Mouse (Mus musculus): ENCODE results near the gene Rnf4. TPM values are rescaled to one million over a fixed set of nuclear protein-coding genes. Genes with fewer than 3 reads are reported as not detected.

The Rnf4 gene
- total RNA-seq, 2 experiments from 2014 or later: 82.3 to 86.0 TPM

GRCm38 (mm10) chr5:34330136-34330535 lies 6.0 kb upstream of the Rnf4 start:
- intact Hi-C loops (cut with DNase I): no loop called here
- no peak for DNase-seq (ENCODE audit: low spot score in 2 of 2)

- intact Hi-C loops (cut with DNase I): no loop called here
- DNase-seq (ENCODE audit: low spot score in 2 of 2): no peak
Measured at GRCm38 (mm10) chr5:34334081-34334480, 2.0 kb upstream of the Rnf4 start.

- intact Hi-C loops (cut with DNase I): loop anchor here (5.0 kb wide), 2 partner anchors 63 to 128 kb away; no protein-coding TSS in a partner anchor
- DNase-seq (ENCODE audit: low spot score in 2 of 2): peak in 1 of 2 experiments; percentile 13
Measured at GRCm38 (mm10) chr5:34335539-34336096, 471 bp upstream of the Rnf4 start.

GRCm38 (mm10) chr5:34336775-34337450 lies 824 bp downstream of the Rnf4 start:
- intact Hi-C loops (cut with DNase I): loop anchor here (5.0 kb wide), 2 partner anchors 65 to 130 kb away; no protein-coding TSS in a partner anchor
- DNase-seq (ENCODE audit: low spot score in 2 of 2): peak; percentile 31 to 49

- intact Hi-C loops (cut with DNase I): no loop called here
- DNase-seq (ENCODE audit: low spot score in 2 of 2): no peak
Measured at GRCm38 (mm10) chr5:34340246-34340645, 4.2 kb downstream of the Rnf4 start.

GRCm38 (mm10) chr5:34352084-34352631 lies 16.1 kb downstream of the Rnf4 start:
- intact Hi-C loops (cut with DNase I): loop anchor here (10.0 kb wide), 1 partner anchor 293 kb away; no protein-coding TSS in a partner anchor
- no peak for DNase-seq (ENCODE audit: low spot score in 2 of 2)

- intact Hi-C loops (cut with DNase I): no loop called here
- no peak for DNase-seq (ENCODE audit: low spot score in 2 of 2)
Measured at GRCm38 (mm10) chr5:34360261-34360660, 24.2 kb downstream of the Rnf4 start.

GRCm38 (mm10) chr5:34363115-34363514 lies 27.0 kb downstream of the Rnf4 start:
- intact Hi-C loops (cut with DNase I): no loop called here
- DNase-seq (ENCODE audit: low spot score in 2 of 2): no peak

- no peak for DNase-seq (ENCODE audit: low spot score in 2 of 2)
- intact Hi-C loops (cut with DNase I): no loop called here
Measured at GRCm38 (mm10) chr5:34368551-34369290, 32.6 kb downstream of the Rnf4 start.

- intact Hi-C loops (cut with DNase I): no loop called here
- DNase-seq (ENCODE audit: low spot score in 2 of 2): peak; percentile 97 to 98
Measured at GRCm38 (mm10) chr5:34369341-34370021, 33.4 kb downstream of the Rnf4 start, which contains the start of gene Fam193a. TSS of gene Fam193a (plus strand) at chr5:34369933.

- intact Hi-C loops (cut with DNase I): no loop called here
- peak; percentile 23 to 34 for DNase-seq (ENCODE audit: low spot score in 2 of 2)
Measured at GRCm38 (mm10) chr5:34370022-34370823, 34.1 kb downstream of the Rnf4 start.

- no peak for DNase-seq (ENCODE audit: low spot score in 2 of 2)
- intact Hi-C loops (cut with DNase I): no loop called here
Measured at GRCm38 (mm10) chr5:34370840-34371239, 34.8 kb downstream of the Rnf4 start.

- intact Hi-C loops (cut with DNase I): no loop called here
- DNase-seq (ENCODE audit: low spot score in 2 of 2): no peak
Measured at GRCm38 (mm10) chr5:34372141-34372540, 36.1 kb downstream of the Rnf4 start.

- no peak for DNase-seq (ENCODE audit: low spot score in 2 of 2)
- intact Hi-C loops (cut with DNase I): no loop called here
Measured at GRCm38 (mm10) chr5:34372541-34372940, 36.5 kb downstream of the Rnf4 start.

GRCm38 (mm10) chr5:34378787-34379186 lies 42.7 kb downstream of the Rnf4 start:
- DNase-seq (ENCODE audit: low spot score in 2 of 2): no peak
- intact Hi-C loops (cut with DNase I): no loop called here

- DNase-seq (ENCODE audit: low spot score in 2 of 2): no peak
- intact Hi-C loops (cut with DNase I): no loop called here
Measured at GRCm38 (mm10) chr5:34381700-34382099, 45.6 kb downstream of the Rnf4 start.

GRCm38 (mm10) chr5:34385616-34386015 lies 49.5 kb downstream of the Rnf4 start:
- no peak for DNase-seq (ENCODE audit: low spot score in 2 of 2)
- intact Hi-C loops (cut with DNase I): no loop called here

GRCm38 (mm10) chr5:34386744-34387143 lies 50.7 kb downstream of the Rnf4 start:
- intact Hi-C loops (cut with DNase I): no loop called here
- DNase-seq (ENCODE audit: low spot score in 2 of 2): no peak

GRCm38 (mm10) chr5:34393251-34393650 lies 57.2 kb downstream of the Rnf4 start:
- DNase-seq (ENCODE audit: low spot score in 2 of 2): no peak
- intact Hi-C loops (cut with DNase I): no loop called here

Measured in left cerebral cortex, postnatal 14 days (tissue).